Comparison of ENCODE assay signal across 11 mouse cellular contexts in genomic region chr3:103141287-103141686, GRCm38 (mm10). TPM values are rescaled to one million over a fixed set of nuclear protein-coding genes. Genes with fewer than 3 reads are reported as not detected.
DNase-seq lines count a peak whose midpoint lies in the region; ATAC-seq and TF ChIP-seq lines count a peak whose summit lies in the region.
"Had no signal": no experiment of that assay in that cellular context is flagged by ENCODE, and none has a peak within 500 bp of the region (broad histone marks: within the 10 kb centered on the region; RNA-seq: fewer than 3 reads in every experiment).

No protein-coding gene starts in this region.

- no peak overlapping the region for H3K9ac ChIP-seq in forebrain, embryonic 14.5 days (ENCODE audit: low read length)
- no peak overlapping the region for H3K9ac ChIP-seq in forebrain, embryonic 11.5 days (ENCODE audit: low read length)
- H3K9ac ChIP-seq in hindbrain, embryonic 16.5 days (ENCODE audit: low read depth, low read length) = no peak overlapping the region
- H3K9ac ChIP-seq: forebrain, postnatal 0 days; hindbrain, embryonic 15.5 days had no signal

- no peaks in the 10 kb centered on the region for H3K79me2 ChIP-seq in C2C12 (ENCODE audit: control insufficient read depth, insufficient read depth)

- H3K4me3 ChIP-seq in forebrain, embryonic 14.5 days (ENCODE audit: low read depth, low read length) = no peak overlapping the region
- H3K4me3 ChIP-seq in forebrain, embryonic 11.5 days (ENCODE audit: low read depth, low read length) = no peak overlapping the region
- no peak overlapping the region for H3K4me3 ChIP-seq in C2C12 (ENCODE audit: insufficient read depth, poor library complexity, severe bottlenecking)
- no peak overlapping the region for H3K4me3 ChIP-seq in hindbrain, embryonic 16.5 days (ENCODE audit: low read length)
- H3K4me3 ChIP-seq: hindbrain, embryonic 15.5 days had no signal

- H3K9me3 ChIP-seq in forebrain, embryonic 14.5 days (replicated peaks; ENCODE audit: control insufficient read depth, low read length) = no peaks in the 10 kb centered on the region
- H3K9me3 ChIP-seq in forebrain, embryonic 11.5 days (ENCODE audit: control insufficient read depth, low read length) = no peaks in the 10 kb centered on the region
- no peaks in the 10 kb centered on the region for H3K9me3 ChIP-seq in hindbrain, embryonic 16.5 days (ENCODE audit: control insufficient read depth, low read length)
- H3K9me3 ChIP-seq: hindbrain, embryonic 15.5 days had no signal

- H3K4me2 ChIP-seq in forebrain, embryonic 14.5 days (ENCODE audit: low read length) = no peak overlapping the region
- H3K4me2 ChIP-seq in forebrain, embryonic 11.5 days (ENCODE audit: low read depth, low read length, severe bottlenecking) = no peak overlapping the region
- H3K4me2 ChIP-seq in hindbrain, embryonic 16.5 days (ENCODE audit: low read length) = no peak overlapping the region
- H3K4me2 ChIP-seq: hindbrain, embryonic 15.5 days; midbrain, embryonic 11.5 days had no signal

- 78% methylated on average over 11 of the region's 11 CpGs for WGBS in forebrain, embryonic 14.5 days
- 89% methylated on average over 11 of the region's 11 CpGs for WGBS in forebrain, embryonic 11.5 days
- WGBS in hindbrain, embryonic 16.5 days = 85% methylated on average over 11 of the region's 11 CpGs

- H3K36me3 ChIP-seq in forebrain, embryonic 14.5 days (ENCODE audit: control insufficient read depth, insufficient read depth, low read length) = no peaks in the 10 kb centered on the region
- no peaks in the 10 kb centered on the region for H3K36me3 ChIP-seq in forebrain, embryonic 11.5 days (ENCODE audit: control insufficient read depth, insufficient read depth, low read length)
- peaks cover 7% of the 10 kb centered on the region for H3K36me3 ChIP-seq in C2C12 (ENCODE audit: control insufficient read depth, insufficient read depth)
- H3K36me3 ChIP-seq in hindbrain, embryonic 16.5 days (ENCODE audit: control insufficient read depth, insufficient read depth, low read length) = no peaks in the 10 kb centered on the region
- H3K36me3 ChIP-seq: hindbrain, embryonic 15.5 days had no signal

- no peaks in the 10 kb centered on the region for H3K79me3 ChIP-seq in C2C12 (ENCODE audit: low read depth)

- intact Hi-C loops in left cerebral cortex, postnatal 14 days (cut with DNase I) = no loop called here

- no peak for ATAC-seq in forebrain, embryonic 14.5 days
- no peak for ATAC-seq in forebrain, embryonic 11.5 days (replicated peaks; ENCODE audit: low FRiP score)
- no peak for ATAC-seq in hindbrain, embryonic 16.5 days
- ATAC-seq: forebrain, postnatal 0 days had no signal

- no peaks in the 10 kb centered on the region for H3K27me3 ChIP-seq in forebrain, embryonic 14.5 days (replicated peaks; ENCODE audit: control insufficient read depth, insufficient read depth, low read length)
- no peaks in the 10 kb centered on the region for H3K27me3 ChIP-seq in forebrain, embryonic 11.5 days (ENCODE audit: control insufficient read depth, insufficient read depth, low read length)
- H3K27me3 ChIP-seq in C2C12 (ENCODE audit: control insufficient read depth, insufficient read depth, insufficient read length) = no peaks in the 10 kb centered on the region
- no peaks in the 10 kb centered on the region for H3K27me3 ChIP-seq in hindbrain, embryonic 16.5 days (replicated peaks; ENCODE audit: control insufficient read depth, insufficient read depth, low read length)
- H3K27me3 ChIP-seq: hindbrain, embryonic 15.5 days had no signal

- no peaks in the 10 kb centered on the region for H3K4me1 ChIP-seq in forebrain, embryonic 14.5 days (ENCODE audit: control insufficient read depth, insufficient read depth, low read length)
- H3K4me1 ChIP-seq in forebrain, embryonic 11.5 days (replicated peaks; ENCODE audit: control insufficient read depth, insufficient read depth, low read length) = no peaks in the 10 kb centered on the region
- H3K4me1 ChIP-seq in hindbrain, embryonic 16.5 days (ENCODE audit: control insufficient read depth, insufficient read depth, low read depth, low read length) = no peaks in the 10 kb centered on the region
- H3K4me1 ChIP-seq: hindbrain, embryonic 15.5 days had no signal

- no peak overlapping the region for H3ac ChIP-seq in C2C12 (ENCODE audit: control insufficient read depth, insufficient read length, low read depth)

- TF ChIP-seq CTCF in C2C12 (IDR thresholded peaks at IDR 0.05; ENCODE audit: control insufficient read depth, insufficient read depth, insufficient read length) = no peak

- no peak overlapping the region for H3K27ac ChIP-seq in forebrain, embryonic 14.5 days (ENCODE audit: low read depth, low read length)
- H3K27ac ChIP-seq in forebrain, embryonic 11.5 days (ENCODE audit: low read depth, low read length) = no peak overlapping the region
- H3K27ac ChIP-seq in hindbrain, embryonic 16.5 days (ENCODE audit: low read depth, low read length) = no peak overlapping the region
- H3K27ac ChIP-seq: hindbrain, embryonic 15.5 days had no signal

- DNase-seq in forebrain, embryonic 14.5 days (ENCODE audit: low spot score) = peak; percentile 19
- DNase-seq in forebrain, embryonic 11.5 days (ENCODE audit: low spot score) = no peak
- DNase-seq in adrenal gland, postnatal 14 days = peak; percentile 24
- DNase-seq in heart, postnatal 4 days = peak; percentile 36
- no peak for DNase-seq in neural tube, embryonic 10.5 days (ENCODE audit: extremely low spot score, low spot score)
- DNase-seq in left cerebral cortex, postnatal 14 days (ENCODE audit: low spot score in 2 of 2) = no peak
- DNase-seq: forebrain, postnatal 0 days had no signal

TF ChIP-seq in C2C12, 6 proteins besides CTCF, POLR2A, EP300 and RAD21:
- TF ChIP-seq MYOD1 (IDR thresholded peaks at IDR 0.05; ENCODE audit: control insufficient read depth, insufficient read length, low read depth) (peak; percentile 73), USF1 (IDR thresholded peaks at IDR 0.05; ENCODE audit: low read depth) (no peak), FOSL1 (IDR thresholded peaks at IDR 0.05; ENCODE audit: insufficient read depth, low read length, poor library complexity, severe bottlenecking) (no peak), MYOG (IDR thresholded peaks at IDR 0.05; ENCODE audit: control insufficient read depth, extremely low read depth, insufficient read length) (no peak), CEBPB (IDR thresholded peaks at IDR 0.05; ENCODE audit: low read depth) (no peak), MAX (IDR thresholded peaks at IDR 0.05) (no peak)

RNA-seq across cellular contexts. Expression of gene Bcas2, which starts 30.2 kb away (rescaled TPM):
- polyA plus RNA-seq in forebrain, embryonic 14.5 days (2014; fragmentation: Nextera tagmentation; extraction: Ambion mirVana) = 196 and 221 TPM in 2 replicates
- polyA plus RNA-seq in forebrain, embryonic 11.5 days (2014; fragmentation: Nextera tagmentation; extraction: Ambion mirVana) = 238 and 272 TPM in 2 replicates
- polyA plus RNA-seq in C2C12 (2012; fragmentation: generic; extraction: Trizol) = 67.2 TPM
- total RNA-seq in adrenal gland, postnatal 14 days (2021) = 50.4 and 54.4 TPM in 2 replicates
- 10 to 100 TPM; 62.0 to 67.9 TPM for total RNA-seq in heart, postnatal 4 days (2021)
- 200 and 203 TPM in 2 replicates for polyA plus RNA-seq in hindbrain, embryonic 16.5 days (2015; fragmentation: Nextera tagmentation; extraction: Ambion mirVana)
- 10 to 100 TPM; 62.0 to 65.9 TPM for total RNA-seq in left cerebral cortex, postnatal 14 days (2021)

RNA-seq across cellular contexts. Expression of gene Dennd2c, which starts 38.9 kb away (rescaled TPM):
- polyA plus RNA-seq in forebrain, embryonic 14.5 days (2014; fragmentation: Nextera tagmentation; extraction: Ambion mirVana) = 0.66 and 0.88 TPM in 2 replicates
- polyA plus RNA-seq in forebrain, embryonic 11.5 days (2014; fragmentation: Nextera tagmentation; extraction: Ambion mirVana) = 2.4 and 2.7 TPM in 2 replicates
- 1.9 TPM for polyA plus RNA-seq in C2C12 (2012; fragmentation: generic; extraction: Trizol)
- total RNA-seq in adrenal gland, postnatal 14 days (2021) = 2.0 and 3.0 TPM in 2 replicates
- total RNA-seq in heart, postnatal 4 days (2021) = 1 to 10 TPM; 3.6 to 4.3 TPM
- 1.0 and 1.5 TPM in 2 replicates for polyA plus RNA-seq in hindbrain, embryonic 16.5 days (2015; fragmentation: Nextera tagmentation; extraction: Ambion mirVana)
- total RNA-seq in left cerebral cortex, postnatal 14 days (2021) = under 1 TPM; 0.81 to 0.89 TPM

Comparison
In these comparisons a context has a peak if more than half of its experiments do, and no peak if none do; other contexts are left out.
1. DNase-seq: peak in forebrain, embryonic 14.5 days (single experiment), adrenal gland, postnatal 14 days (single experiment) and heart, postnatal 4 days (single experiment); none in forebrain, embryonic 11.5 days (single experiment), neural tube, embryonic 10.5 days (single experiment) and left cerebral cortex, postnatal 14 days (0 of 2).